Mouse (Mus musculus) bone marrow macrophage, adult 2 months (primary cell): ENCODE measurements at regions not wholly inside any gene's neighbourhood (a gene's known extent, or its start where the extent isn't known, plus 50 kb on each side); places are given as distances from the start of the nearest gene placed in this dataset.

Experiments used
- CTCF ChIP-seq: IDR thresholded peaks from 2 replicates; pipeline ENCODE4 v1.5.1; 2012; ENCODE audit warnings: low read depth, mild to moderate bottlenecking, low read length, moderate library complexity
- POLR2A ChIP-seq: IDR thresholded peaks from 2 replicates; pipeline ENCODE4 v1.6.1; 2012; ENCODE audit warnings: mild to moderate bottlenecking, low read depth, low read length, borderline replicate concordance

GRCm38 (mm10) chr11:44202716-44203115 lies 197.1 kb upstream of the Il12b start:
- TF ChIP-seq CTCF (no peak), POLR2A (no peak)
